Mouse (Mus musculus) brown adipose tissue, adult 24 weeks (tissue): ENCODE measurements around the gene D7Ertd443e. TPM values are rescaled to one million over a fixed set of nuclear protein-coding genes. Genes with fewer than 3 reads are reported as not detected.

Experiments used
- H3K27ac ChIP-seq: fragments of 200-500 bp; replicated peaks from 2 replicates; pipeline ENCODE4 v1.5.1; 2012; ENCODE audit warnings: low read depth, mild to moderate bottlenecking, low read length
- H3K4me1 ChIP-seq: fragments of 200-500 bp; 2 replicates; pipeline ENCODE4 v1.6.1; 2012; ENCODE audit warnings: low read length, mixed read lengths; ENCODE audit not compliant: control insufficient read depth, insufficient read depth, insufficient read length
- H3K4me3 ChIP-seq: fragments of 200-500 bp; 2 replicates; pipeline ENCODE4 v1.5.1; 2012; ENCODE audit warnings: low read depth, mild to moderate bottlenecking, low read length, moderate library complexity; ENCODE audit not compliant: insufficient read depth
- polyA plus RNA-seq: library from polyadenylated mRNA; stranded (reverse); fragments of >200 nt; gene quantifications from 2 replicates; pipeline ENCODE4 v1.2.4, GENCODE M21; 2012; ENCODE audit not compliant: missing spikeins, insufficient read depth, insufficient read length

The D7Ertd443e gene
- polyA plus RNA-seq, 1 experiment = not detected

GRCm38 (mm10) chr7:134226231-134226630 lies 159.2 kb downstream of the D7Ertd443e start:
- H3K4me3 ChIP-seq = no peak overlapping the region
- peaks cover 9% of the 10 kb centered on the region; the same call in 1 of the 2 replicates for H3K4me1 ChIP-seq
- H3K27ac ChIP-seq = no peak overlapping the region

- peak overlapping the region; percentile 80 for H3K27ac ChIP-seq
- peaks cover 9% of the 10 kb centered on the region; the same call in 1 of the 2 replicates for H3K4me1 ChIP-seq
- peak overlapping the region; percentile 80 for H3K4me3 ChIP-seq
Observed at GRCm38 (mm10) chr7:134224741-134225612, 160.5 kb downstream of the D7Ertd443e start.

- H3K27ac ChIP-seq = peak overlapping the region; percentile 80
- H3K4me3 ChIP-seq = peak overlapping the region; percentile 80
- H3K4me1 ChIP-seq = peaks cover 9% of the 10 kb centered on the region; the same call in 1 of the 2 replicates
Observed at GRCm38 (mm10) chr7:134224421-134224740, 161.1 kb downstream of the D7Ertd443e start.

GRCm38 (mm10) chr7:134223444-134224161 lies 161.9 kb downstream of the D7Ertd443e start:
- H3K4me3 ChIP-seq = peak overlapping the region; percentile 80
- H3K27ac ChIP-seq = peak overlapping the region; percentile 80
- peaks cover 12% of the 10 kb centered on the region; the same call in 1 of the 2 replicates for H3K4me1 ChIP-seq

Other genes starting within 250 kb of the D7Ertd443e start
- gene Adam12, start 153.5 kb downstream of the D7Ertd443e start, polyA plus RNA-seq = 10.4 and 10.5 TPM in 2 replicates